Mouse (Mus musculus) right cerebral cortex, postnatal 36 days (tissue): ENCODE measurements at regions not wholly inside any gene's neighbourhood (a gene's known extent, or its start where the extent isn't known, plus 50 kb on each side); places are given as distances from the start of the nearest gene placed in this dataset.
"Not testable (repeated sequence)": the region's sequence is repeated elsewhere in the genome, so short reads cannot be mapped to it uniquely, and the experiment has no call there.

Experiments used
- DNase-seq, 2 experiments: peaks; one replicate each; pipeline ENCODE4 v3.0.0; 2022; ENCODE audit warnings: low spot score in 2 of 2, mixed read lengths in 1 of 2

GRCm38 (mm10) chr1:166900028-166900427, 101.2 kb upstream of the Fam78b start:
- no peak for DNase-seq

GRCm38 (mm10) chr1:166900441-166901161, 100.6 kb upstream of the Fam78b start:
- no peak for DNase-seq

GRCm38 (mm10) chr1:166901574-166901973, 99.6 kb upstream of the Fam78b start:
- DNase-seq, result no peak

- DNase-seq, result no peak
Observed at GRCm38 (mm10) chr1:166903417-166903816, 97.8 kb upstream of the Fam78b start.

- no peak for DNase-seq
Observed at GRCm38 (mm10) chr1:166908231-166908805, 92.9 kb upstream of the Fam78b start.

GRCm38 (mm10) chr1:166912195-166912594, 89.0 kb upstream of the Fam78b start:
- not testable (repeated sequence) for DNase-seq

GRCm38 (mm10) chr1:166922911-166923712, 78.1 kb upstream of the Fam78b start:
- no peak for DNase-seq

- no peak for DNase-seq
Observed at GRCm38 (mm10) chr1:166923713-166923975, 77.6 kb upstream of the Fam78b start.

- no peak for DNase-seq
Observed at GRCm38 (mm10) chr1:166924126-166924525, 77.1 kb upstream of the Fam78b start.

GRCm38 (mm10) chr1:166926078-166926477, 75.1 kb upstream of the Fam78b start:
- DNase-seq, result no peak

GRCm38 (mm10) chr1:166939744-166940143, 61.5 kb upstream of the Fam78b start:
- not testable (repeated sequence) for DNase-seq

- not testable (repeated sequence) for DNase-seq
Observed at GRCm38 (mm10) chr1:166940146-166941076, 60.8 kb upstream of the Fam78b start.

GRCm38 (mm10) chr1:166942201-166942600, 59.0 kb upstream of the Fam78b start:
- DNase-seq, result no peak

- no peak for DNase-seq
Observed at GRCm38 (mm10) chr1:166944540-166944939, 56.7 kb upstream of the Fam78b start.

GRCm38 (mm10) chr1:166947844-166948702, 53.1 kb upstream of the Fam78b start:
- no peak for DNase-seq
